In genomic region chr4:88276058-88276734, GRCm38 (mm10) we compare ENCODE assay signal across 18 mouse cellular contexts.
DNase-seq lines count a peak whose midpoint lies in the region; ATAC-seq lines count a peak whose summit lies in the region.
"Had no signal": no experiment of that assay in that cellular context is flagged by ENCODE, and none has a peak within 500 bp of the region (broad histone marks: within the 10 kb centered on the region; RNA-seq: fewer than 3 reads in every experiment).

No protein-coding gene starts in this region.

- H3K36me3 ChIP-seq in forebrain, embryonic 15.5 days: no peaks in the 10 kb centered on the region
- no peaks in the 10 kb centered on the region for H3K36me3 ChIP-seq in forebrain, embryonic 16.5 days (ENCODE audit: control insufficient read depth, insufficient read depth)
- no peaks in the 10 kb centered on the region for H3K36me3 ChIP-seq in kidney, embryonic 16.5 days (ENCODE audit: insufficient read depth, low read length)
- no peaks in the 10 kb centered on the region for H3K36me3 ChIP-seq in midbrain, embryonic 16.5 days (ENCODE audit: control insufficient read depth, insufficient read depth, low read length)
- no peaks in the 10 kb centered on the region for H3K36me3 ChIP-seq in midbrain, embryonic 15.5 days (replicated peaks)
- H3K36me3 ChIP-seq: embryonic facial prominence, embryonic 12.5 days; limb, embryonic 13.5 days had no signal

- no peak for DNase-seq in kidney, adult 8-10 months
- no peak for DNase-seq in T-cell, adult 2 months (ENCODE audit: low spot score)
- no peak for DNase-seq in right cerebral cortex, postnatal 10 days (ENCODE audit: low spot score in 2 of 2)
- DNase-seq: adrenal gland, postnatal 10 days; cerebellum, adult 2 months; gastrocnemius, adult 2 months; heart, postnatal 14 days; kidney, postnatal 14 days; right cerebral cortex, adult 18-20 months had no signal

- ATAC-seq in forebrain, embryonic 15.5 days (replicated peaks): no peak
- ATAC-seq in forebrain, embryonic 16.5 days: no peak
- peak; percentile 54; the same call in 1 of the 2 replicates for ATAC-seq in kidney, embryonic 16.5 days (ENCODE audit: low FRiP score, low TSS enrichment)
- peak; percentile 42; the same call in 1 of the 2 replicates for ATAC-seq in midbrain, embryonic 16.5 days
- ATAC-seq in midbrain, embryonic 15.5 days (replicated peaks): no peak
- ATAC-seq: hindbrain, embryonic 16.5 days had no signal

- no peaks in the 10 kb centered on the region for H3K9me3 ChIP-seq in forebrain, embryonic 15.5 days
- H3K9me3 ChIP-seq in forebrain, embryonic 16.5 days (ENCODE audit: control insufficient read depth, low read length): no peaks in the 10 kb centered on the region
- no peaks in the 10 kb centered on the region for H3K9me3 ChIP-seq in kidney, embryonic 16.5 days (ENCODE audit: low read length)
- no peaks in the 10 kb centered on the region for H3K9me3 ChIP-seq in midbrain, embryonic 16.5 days (replicated peaks; ENCODE audit: control insufficient read depth, low read length, poor library complexity, severe bottlenecking)
- no peaks in the 10 kb centered on the region for H3K9me3 ChIP-seq in midbrain, embryonic 15.5 days
- H3K9me3 ChIP-seq: embryonic facial prominence, embryonic 12.5 days; limb, embryonic 13.5 days had no signal

- H3K27ac ChIP-seq in forebrain, embryonic 15.5 days (replicated peaks): peak overlapping the region; percentile 53
- H3K27ac ChIP-seq in forebrain, embryonic 16.5 days (ENCODE audit: low read length): no peak overlapping the region
- peak overlapping the region; percentile 54; the same call in 1 of the 2 replicates for H3K27ac ChIP-seq in kidney, embryonic 16.5 days (ENCODE audit: low read length)
- no peak overlapping the region for H3K27ac ChIP-seq in midbrain, embryonic 16.5 days (ENCODE audit: low read length)
- H3K27ac ChIP-seq in midbrain, embryonic 15.5 days: no peak overlapping the region
- H3K27ac ChIP-seq: embryonic facial prominence, embryonic 12.5 days had no signal

- WGBS in forebrain, embryonic 15.5 days: 76% methylated on average over 4 of the region's 4 CpGs
- 75% methylated on average over 4 of the region's 4 CpGs for WGBS in forebrain, embryonic 16.5 days
- 72% methylated on average over 4 of the region's 4 CpGs for WGBS in kidney, embryonic 16.5 days
- 78% methylated on average over 4 of the region's 4 CpGs for WGBS in midbrain, embryonic 16.5 days
- 78% methylated on average over 4 of the region's 4 CpGs for WGBS in midbrain, embryonic 15.5 days

- no peak overlapping the region for H3K4me3 ChIP-seq in forebrain, embryonic 15.5 days
- H3K4me3 ChIP-seq in forebrain, embryonic 16.5 days (replicated peaks; ENCODE audit: low read length): no peak overlapping the region
- H3K4me3 ChIP-seq in kidney, embryonic 16.5 days (ENCODE audit: low read length): no peak overlapping the region
- H3K4me3 ChIP-seq in midbrain, embryonic 16.5 days (ENCODE audit: low read depth, low read length): no peak overlapping the region
- no peak overlapping the region for H3K4me3 ChIP-seq in midbrain, embryonic 15.5 days
- H3K4me3 ChIP-seq: embryonic facial prominence, embryonic 12.5 days; gastrocnemius, adult 2 months; left cerebral cortex, adult 2 months; limb, embryonic 13.5 days had no signal

- peaks cover 4% of the 10 kb centered on the region; the same call in 1 of the 2 replicates for H3K4me1 ChIP-seq in forebrain, embryonic 15.5 days
- peaks cover 3% of the 10 kb centered on the region; the same call in 1 of the 2 replicates for H3K4me1 ChIP-seq in forebrain, embryonic 16.5 days (replicated peaks; ENCODE audit: control insufficient read depth, insufficient read depth, low read length)
- H3K4me1 ChIP-seq in kidney, embryonic 16.5 days (ENCODE audit: insufficient read depth, low read length): peaks cover 10% of the 10 kb centered on the region; the same call in 1 of the 2 replicates
- H3K4me1 ChIP-seq in midbrain, embryonic 16.5 days (ENCODE audit: control insufficient read depth, insufficient read depth, low read length): peaks cover 2% of the 10 kb centered on the region; the same call in 1 of the 2 replicates
- 0 out of 2 replicates have a peak, but pooled peaks cover 8% of the 10 kb centered on the region for H3K4me1 ChIP-seq in midbrain, embryonic 15.5 days

- no peak overlapping the region for H3K9ac ChIP-seq in forebrain, embryonic 15.5 days (replicated peaks)
- no peak overlapping the region for H3K9ac ChIP-seq in forebrain, embryonic 16.5 days (replicated peaks; ENCODE audit: low read depth, low read length)
- no peak overlapping the region for H3K9ac ChIP-seq in kidney, embryonic 16.5 days (replicated peaks; ENCODE audit: low read length)
- no peak overlapping the region for H3K9ac ChIP-seq in midbrain, embryonic 16.5 days (ENCODE audit: low read depth, low read length)
- no peak overlapping the region for H3K9ac ChIP-seq in midbrain, embryonic 15.5 days
- H3K9ac ChIP-seq: embryonic facial prominence, embryonic 12.5 days; limb, embryonic 13.5 days had no signal

- H3K27me3 ChIP-seq in forebrain, embryonic 15.5 days: no peaks in the 10 kb centered on the region
- H3K27me3 ChIP-seq in forebrain, embryonic 16.5 days (replicated peaks; ENCODE audit: control insufficient read depth, insufficient read depth, low read length): no peaks in the 10 kb centered on the region
- H3K27me3 ChIP-seq in kidney, embryonic 16.5 days (ENCODE audit: insufficient read depth, low read length): no peaks in the 10 kb centered on the region
- H3K27me3 ChIP-seq in midbrain, embryonic 16.5 days (ENCODE audit: control insufficient read depth, insufficient read depth, low read depth, low read length): no peaks in the 10 kb centered on the region
- H3K27me3 ChIP-seq in midbrain, embryonic 15.5 days (replicated peaks): no peaks in the 10 kb centered on the region
- H3K27me3 ChIP-seq: embryonic facial prominence, embryonic 12.5 days; limb, embryonic 13.5 days had no signal

- H3K4me2 ChIP-seq in forebrain, embryonic 15.5 days (replicated peaks): no peak overlapping the region
- H3K4me2 ChIP-seq in forebrain, embryonic 16.5 days (ENCODE audit: low read length): no peak overlapping the region
- peak overlapping the region; percentile 20; the same call in 1 of the 2 replicates for H3K4me2 ChIP-seq in kidney, embryonic 16.5 days (replicated peaks; ENCODE audit: low read depth, low read length)
- H3K4me2 ChIP-seq in midbrain, embryonic 16.5 days (ENCODE audit: low read length): no peak overlapping the region
- H3K4me2 ChIP-seq in midbrain, embryonic 15.5 days: no peak overlapping the region
- H3K4me2 ChIP-seq: embryonic facial prominence, embryonic 12.5 days; limb, embryonic 13.5 days had no signal

Comparison
In these comparisons a context has a peak if more than half of its experiments do, and no peak if none do; other contexts are left out.
1. ATAC-seq: peak in kidney, embryonic 16.5 days (single experiment) and midbrain, embryonic 16.5 days (single experiment); none in forebrain, embryonic 15.5 days (single experiment), forebrain, embryonic 16.5 days (single experiment) and midbrain, embryonic 15.5 days (single experiment).
2. H3K27ac ChIP-seq: peak in forebrain, embryonic 15.5 days (single experiment) and kidney, embryonic 16.5 days (single experiment); none in forebrain, embryonic 16.5 days (single experiment), midbrain, embryonic 16.5 days (single experiment) and midbrain, embryonic 15.5 days (single experiment).